Mouse (Mus musculus) liver, embryonic 16.5 days (tissue): Measurements from ENCODE around the gene Tdp1. TPM values are rescaled to one million over a fixed set of nuclear protein-coding genes. Genes with fewer than 3 reads are reported as not detected.

Experiments
- ATAC-seq: fragments of 200-750 bp; cut with Nextera tagmentation; 2 replicates; pipeline ENCODE4 v1.8.0; 2017; ENCODE audit warnings: low read depth, mild to moderate bottlenecking, moderate number of reproducible peaks, moderate library complexity
- H3K27ac ChIP-seq: fragments of 300-500 bp; sonication (generic); 2 replicates; pipeline ENCODE4 v1.5.1; 2014; ENCODE audit warnings: mild to moderate bottlenecking, low read length
- H3K27me3 ChIP-seq: fragments of 300-500 bp; sonication (generic); 2 replicates; pipeline ENCODE4 v1.6.1; 2014; ENCODE audit warnings: low read depth, low read length, mixed read lengths; ENCODE audit not compliant: control insufficient read depth, insufficient read depth
- H3K36me3 ChIP-seq: fragments of 300-500 bp; sonication (generic); 2 replicates; pipeline ENCODE4 v1.6.1; 2014; ENCODE audit warnings: mild to moderate bottlenecking; ENCODE audit not compliant: control insufficient read depth, insufficient read depth
- H3K4me1 ChIP-seq: fragments of 300-500 bp; sonication (generic); 2 replicates; pipeline ENCODE4 v1.6.1; 2014; ENCODE audit warnings: low read depth, low read length, mixed read lengths; ENCODE audit not compliant: control insufficient read depth
- H3K4me2 ChIP-seq: fragments of 300-500 bp; sonication (generic); 2 replicates; pipeline ENCODE4 v1.6.1; 2014; ENCODE audit warnings: low read depth, low read length, mixed read lengths
- H3K4me3 ChIP-seq: fragments of 300-500 bp; sonication (generic); 2 replicates; pipeline ENCODE4 v1.5.1; 2014; ENCODE audit warnings: low read depth, mild to moderate bottlenecking, low read length
- H3K9ac ChIP-seq: fragments of 300-500 bp; sonication (generic); 2 replicates; pipeline ENCODE4 v1.6.1; 2014; ENCODE audit warnings: low read depth, low read length
- H3K9me3 ChIP-seq: fragments of 300-500 bp; sonication (generic); replicated peaks from 2 replicates; pipeline ENCODE4 v1.6.1; 2016; ENCODE audit warnings: low read length; ENCODE audit not compliant: control insufficient read depth
- WGBS: fragments of 180-500 bp; shearing (Covaris S2); extraction: QIAGEN DNeasy Blood & Tissue Kit; methylation state at CpG from one replicate; pipeline ENCODE4 v1.1.7; 2014; ENCODE audit not compliant: insufficient replicate concordance; 5-methylcytosine and 5-hydroxymethylcytosine counted together
- polyA plus RNA-seq: library from polyadenylated mRNA; unstranded; fragments of >200 nt; fragmentation: Nextera tagmentation; extraction: Ambion mirVana; gene quantifications from 2 replicates; pipeline ENCODE4 v1.2.1, GENCODE M21; 2015

Gene Tdp1
- polyA plus RNA-seq, 1 experiment from 2014 or later = 19.3 TPM

- no peaks in the 10 kb centered on the region for H3K4me1 ChIP-seq
- H3K4me3 ChIP-seq = no peak overlapping the region
- no peak overlapping the region for H3K27ac ChIP-seq
- WGBS = 73% methylated on average over 12 of the region's 12 CpGs
- ATAC-seq = no peak
- H3K9ac ChIP-seq = no peak overlapping the region
- H3K27me3 ChIP-seq = no peaks in the 10 kb centered on the region
- no peaks in the 10 kb centered on the region for H3K9me3 ChIP-seq
- H3K36me3 ChIP-seq = peaks cover 6% of the 10 kb centered on the region; the same call in 1 of the 2 replicates
- no peak overlapping the region for H3K4me2 ChIP-seq
Observed at GRCm38 (mm10) chr12:99911466-99911865, 27.1 kb downstream of the Tdp1 start.

- Histone ChIP-seq H3K27ac (no peak overlapping the region), H3K36me3 (peaks cover 6% of the 10 kb centered on the region; the same call in 1 of the 2 replicates), H3K4me2 (no peak overlapping the region), H3K4me3 (no peak overlapping the region), H3K9ac (no peak overlapping the region), H3K9me3 (no peaks in the 10 kb centered on the region), H3K4me1 (no peaks in the 10 kb centered on the region), H3K27me3 (no peaks in the 10 kb centered on the region)
- no peak for ATAC-seq
- WGBS = 79% methylated on average over 15 of the region's 15 CpGs
Observed at GRCm38 (mm10) chr12:99917800-99918427, 33.6 kb downstream of the Tdp1 start.

GRCm38 (mm10) chr12:99919636-99920035 lies 35.3 kb downstream of the Tdp1 start:
- H3K27ac ChIP-seq = no peak overlapping the region
- H3K9ac ChIP-seq = no peak overlapping the region
- H3K4me1 ChIP-seq = no peaks in the 10 kb centered on the region
- 76% methylated on average over 3 of the region's 3 CpGs for WGBS
- no peak overlapping the region for H3K4me2 ChIP-seq
- no peaks in the 10 kb centered on the region for H3K9me3 ChIP-seq
- no peak overlapping the region for H3K4me3 ChIP-seq
- peaks cover 5% of the 10 kb centered on the region; the same call in 1 of the 2 replicates for H3K36me3 ChIP-seq
- ATAC-seq = no peak
- H3K27me3 ChIP-seq = no peaks in the 10 kb centered on the region

- no peaks in the 10 kb centered on the region for H3K4me1 ChIP-seq
- no peaks in the 10 kb centered on the region for H3K27me3 ChIP-seq
- 62% methylated on average over 3 of the region's 3 CpGs for WGBS
- no peak overlapping the region for H3K9ac ChIP-seq
- H3K36me3 ChIP-seq = no peaks in the 10 kb centered on the region
- no peak overlapping the region for H3K4me2 ChIP-seq
- ATAC-seq = no peak
- H3K4me3 ChIP-seq = no peak overlapping the region
- H3K27ac ChIP-seq = no peak overlapping the region
- H3K9me3 ChIP-seq = no peaks in the 10 kb centered on the region
Observed at GRCm38 (mm10) chr12:99921045-99921444, 36.7 kb downstream of the Tdp1 start.

GRCm38 (mm10) chr12:99923131-99923606 lies 38.9 kb downstream of the Tdp1 start:
- no peak overlapping the region for H3K27ac ChIP-seq
- H3K9me3 ChIP-seq = no peaks in the 10 kb centered on the region
- no peak for ATAC-seq
- no peak overlapping the region for H3K4me3 ChIP-seq
- WGBS = 78% methylated on average over 5 of the region's 5 CpGs
- H3K36me3 ChIP-seq = no peaks in the 10 kb centered on the region
- H3K4me2 ChIP-seq = no peak overlapping the region
- no peak overlapping the region for H3K9ac ChIP-seq
- no peaks in the 10 kb centered on the region for H3K27me3 ChIP-seq
- H3K4me1 ChIP-seq = no peaks in the 10 kb centered on the region

- no peaks in the 10 kb centered on the region for H3K9me3 ChIP-seq
- 75% methylated on average over 5 of the region's 5 CpGs for WGBS
Observed at GRCm38 (mm10) chr12:99923703-99924102, 39.4 kb downstream of the Tdp1 start.

GRCm38 (mm10) chr12:99928311-99928710 lies 44.0 kb downstream of the Tdp1 start:
- Histone ChIP-seq H3K36me3 (no peaks in the 10 kb centered on the region), H3K27ac (no peak overlapping the region), H3K9ac (no peak overlapping the region), H3K9me3 (no peaks in the 10 kb centered on the region), H3K4me3 (no peak overlapping the region), H3K27me3 (no peaks in the 10 kb centered on the region), H3K4me1 (no peaks in the 10 kb centered on the region), H3K4me2 (no peak overlapping the region)
- 76% methylated on average over 7 of the region's 7 CpGs for WGBS
- no peak for ATAC-seq

More at GRCm38 (mm10) chr12:99923703-99924102, 39.4 kb downstream of the Tdp1 start:
- Histone ChIP-seq H3K4me2 (no peak overlapping the region), H3K4me1 (no peaks in the 10 kb centered on the region), H3K27me3 (no peaks in the 10 kb centered on the region), H3K27ac (no peak overlapping the region), H3K36me3 (no peaks in the 10 kb centered on the region), H3K4me3 (no peak overlapping the region), H3K9ac (no peak overlapping the region)
- no peak for ATAC-seq

GRCm38 (mm10) chr12:99929160-99929559 lies 44.8 kb downstream of the Tdp1 start:
- H3K4me2 ChIP-seq = no peak overlapping the region
- no peaks in the 10 kb centered on the region for H3K9me3 ChIP-seq
- no peak overlapping the region for H3K27ac ChIP-seq
- 67% methylated on average over 1 of the region's 1 CpGs for WGBS
- no peaks in the 10 kb centered on the region for H3K4me1 ChIP-seq
- H3K9ac ChIP-seq = no peak overlapping the region
- ATAC-seq = no peak
- H3K4me3 ChIP-seq = no peak overlapping the region
- no peaks in the 10 kb centered on the region for H3K27me3 ChIP-seq
- H3K36me3 ChIP-seq = no peaks in the 10 kb centered on the region

GRCm38 (mm10) chr12:99932245-99932644 lies 47.9 kb downstream of the Tdp1 start:
- Histone ChIP-seq H3K9me3 (no peaks in the 10 kb centered on the region), H3K9ac (no peak overlapping the region), H3K4me1 (no peaks in the 10 kb centered on the region), H3K4me2 (no peak overlapping the region), H3K4me3 (no peak overlapping the region), H3K27ac (no peak overlapping the region), H3K36me3 (no peaks in the 10 kb centered on the region), H3K27me3 (no peaks in the 10 kb centered on the region)
- no peak for ATAC-seq
- 78% methylated on average over 4 of the region's 4 CpGs for WGBS
